Mouse (Mus musculus) liver, embryonic 11.5 days (tissue): ENCODE results near the gene Tmem106c. TPM values are rescaled to one million over a fixed set of nuclear protein-coding genes. Genes with fewer than 3 reads are reported as not detected.

Experiments used
- ATAC-seq: fragments of 200-750 bp; cut with Nextera tagmentation; replicated peaks from 2 replicates; pipeline ENCODE4 v1.8.0; 2017; ENCODE audit warnings: moderate number of reproducible peaks, mild to moderate bottlenecking, moderate TSS enrichment, moderate library complexity; ENCODE audit not compliant: low FRiP score
- DNase-seq: peaks from one replicate; pipeline ENCODE4 v3.0.0-alpha.2; 2017; ENCODE audit warnings: low spot score
- H3K27ac ChIP-seq: fragments of 300-500 bp; sonication (generic); 2 replicates; pipeline ENCODE4 v1.5.1; 2014; ENCODE audit warnings: mild to moderate bottlenecking, low read depth, low read length, control low read depth
- H3K27me3 ChIP-seq: fragments of 300-500 bp; sonication (generic); replicated peaks from 2 replicates; pipeline ENCODE4 v1.6.1; 2014; ENCODE audit warnings: low read length, mixed read lengths; ENCODE audit not compliant: control insufficient read depth, insufficient read depth
- H3K36me3 ChIP-seq: fragments of 300-500 bp; sonication (generic); 2 replicates; pipeline ENCODE4 v1.6.1; 2014; ENCODE audit warnings: mild to moderate bottlenecking, low read length, moderate library complexity, mixed read lengths; ENCODE audit not compliant: control insufficient read depth, insufficient read depth
- H3K4me1 ChIP-seq: fragments of 300-500 bp; sonication (generic); replicated peaks from 2 replicates; pipeline ENCODE4 v1.6.1; 2014; ENCODE audit warnings: low read length, mixed read lengths; ENCODE audit not compliant: control insufficient read depth, insufficient read depth
- H3K4me2 ChIP-seq: fragments of 300-500 bp; sonication (generic); 2 replicates; pipeline ENCODE4 v1.6.1; 2014; ENCODE audit warnings: mild to moderate bottlenecking, control low read depth, moderate library complexity
- H3K4me3 ChIP-seq: fragments of 300-500 bp; sonication (generic); 2 replicates; pipeline ENCODE4 v1.5.1; 2014; ENCODE audit warnings: low read depth, low read length, control low read depth
- H3K9ac ChIP-seq: fragments of 300-500 bp; sonication (generic); 2 replicates; pipeline ENCODE4 v1.6.1; 2014; ENCODE audit warnings: low read depth, low read length, control low read depth
- H3K9me3 ChIP-seq: fragments of 300-500 bp; sonication (generic); 2 replicates; pipeline ENCODE4 v1.6.1; 2016; ENCODE audit warnings: low read length, inconsistent platforms, mixed read lengths; ENCODE audit not compliant: control insufficient read depth
- WGBS: fragments of 180-500 bp; shearing (Covaris S2); extraction: QIAGEN DNeasy Blood & Tissue Kit; methylation state at CpG from one replicate; pipeline ENCODE4 v1.1.7; 2014; 5-methylcytosine and 5-hydroxymethylcytosine counted together
- polyA plus RNA-seq: library from polyadenylated mRNA; unstranded; fragments of >200 nt; fragmentation: Nextera tagmentation; extraction: Ambion mirVana; gene quantifications from 2 replicates; pipeline ENCODE4 v1.2.1, GENCODE M21; 2014

The Tmem106c gene
- polyA plus RNA-seq, 1 experiment from 2014 or later, result 25.7 TPM

GRCm38 (mm10) chr15:98012810-98013209 lies 48.8 kb downstream of the Tmem106c start:
- H3K4me1 ChIP-seq, result no peaks in the 10 kb centered on the region
- no peak for ATAC-seq

GRCm38 (mm10) chr15:98017925-98018324 lies 53.9 kb downstream of the Tmem106c start:
- H3K4me2 ChIP-seq, result no peak overlapping the region
- no peaks in the 10 kb centered on the region for H3K9me3 ChIP-seq
- H3K4me3 ChIP-seq, result no peak overlapping the region
- no peak overlapping the region for H3K9ac ChIP-seq
- H3K36me3 ChIP-seq, result no peaks in the 10 kb centered on the region
- no peak overlapping the region for H3K27ac ChIP-seq
- no peaks in the 10 kb centered on the region for H3K4me1 ChIP-seq
- no peak for DNase-seq
- whole genome bisulfite sequencing, result 71% methylated on average over 4 of the region's 4 CpGs
- H3K27me3 ChIP-seq, result no peaks in the 10 kb centered on the region
- no peak for ATAC-seq

More at GRCm38 (mm10) chr15:98012810-98013209, 48.8 kb downstream of the Tmem106c start:
- H3K4me3 ChIP-seq, result no peak overlapping the region
- H3K4me2 ChIP-seq, result no peak overlapping the region
- H3K36me3 ChIP-seq, result no peaks in the 10 kb centered on the region
- WGBS, result 56% methylated on average over 6 of the region's 6 CpGs
- H3K27ac ChIP-seq, result no peak overlapping the region
- no peak for DNase-seq
- H3K9me3 ChIP-seq, result no peaks in the 10 kb centered on the region
- H3K9ac ChIP-seq, result no peak overlapping the region
- peaks cover 27% of the 10 kb centered on the region for H3K27me3 ChIP-seq

- H3K4me3 ChIP-seq, result no peak overlapping the region
- DNase-seq (no peak), ATAC-seq (no peak)
- 63% methylated on average over 3 of the region's 3 CpGs for WGBS
- H3K36me3 ChIP-seq, result no peaks in the 10 kb centered on the region
- no peaks in the 10 kb centered on the region for H3K4me1 ChIP-seq
- no peaks in the 10 kb centered on the region for H3K9me3 ChIP-seq
- no peak overlapping the region for H3K4me2 ChIP-seq
- H3K27me3 ChIP-seq, result no peaks in the 10 kb centered on the region
- H3K9ac ChIP-seq, result no peak overlapping the region
- no peak overlapping the region for H3K27ac ChIP-seq
Measured at GRCm38 (mm10) chr15:98019047-98019446, 55.0 kb downstream of the Tmem106c start.

Other genes with a start within 250 kb of the Tmem106c start
- gene Endou, start 232.9 kb upstream of the Tmem106c start, polyA plus RNA-seq, result not detected in 2 replicates
- gene Rapgef3, start 196.2 kb upstream of the Tmem106c start, polyA plus RNA-seq, result 4.1 and 4.5 TPM in 2 replicates
- gene Slc48a1, start 185.7 kb upstream of the Tmem106c start, polyA plus RNA-seq, result 55.0 and 62.1 TPM in 2 replicates
- gene Hdac7, start 119.7 kb upstream of the Tmem106c start, polyA plus RNA-seq, result 28.1 and 33.5 TPM in 2 replicates
- gene Vdr, start 53.6 kb upstream of the Tmem106c start, polyA plus RNA-seq, result 0.96 and 1.2 TPM in 2 replicates
- gene Col2a1, start 40.5 kb downstream of the Tmem106c start, polyA plus RNA-seq, result 6.5 and 7.0 TPM in 2 replicates
- 37.2 and 42.5 TPM in 2 replicates for gene Pfkm, start 128.4 kb downstream of the Tmem106c start, polyA plus RNA-seq
- 37.9 and 38.6 TPM in 2 replicates for gene Senp1, start 129.5 kb downstream of the Tmem106c start, polyA plus RNA-seq
- 37.2 and 42.5 TPM in 2 replicates for gene Asb8, start 201.4 kb downstream of the Tmem106c start, polyA plus RNA-seq
- gene Ccdc184, start 203.0 kb downstream of the Tmem106c start, polyA plus RNA-seq, result not detected in 2 replicates
- not detected in 2 replicates for gene Olfr288, start 231.3 kb downstream of the Tmem106c start, polyA plus RNA-seq